Mouse (Mus musculus): ENCODE measurements around the gene Stxbp4. TPM values are rescaled to one million over a fixed set of nuclear protein-coding genes. Genes with fewer than 3 reads are reported as not detected.

Gene Stxbp4
- total RNA-seq (2015) = 1.7 and 2.6 TPM in 2 replicates
- 0.95 and 1.1 TPM in 2 replicates for total RNA-seq (2017)

GRCm38 (mm10) chr11:90637440-90638311 is at the start of gene Stxbp4, which contains the start of gene Cox11:
TSS of gene Stxbp4 (minus strand) at chr11:90638084.
TSS of gene Cox11 (plus strand) at chr11:90638173.
- peak; percentile 94 for ATAC-seq (ENCODE audit: poor library complexity, severe bottlenecking)

DNA sequence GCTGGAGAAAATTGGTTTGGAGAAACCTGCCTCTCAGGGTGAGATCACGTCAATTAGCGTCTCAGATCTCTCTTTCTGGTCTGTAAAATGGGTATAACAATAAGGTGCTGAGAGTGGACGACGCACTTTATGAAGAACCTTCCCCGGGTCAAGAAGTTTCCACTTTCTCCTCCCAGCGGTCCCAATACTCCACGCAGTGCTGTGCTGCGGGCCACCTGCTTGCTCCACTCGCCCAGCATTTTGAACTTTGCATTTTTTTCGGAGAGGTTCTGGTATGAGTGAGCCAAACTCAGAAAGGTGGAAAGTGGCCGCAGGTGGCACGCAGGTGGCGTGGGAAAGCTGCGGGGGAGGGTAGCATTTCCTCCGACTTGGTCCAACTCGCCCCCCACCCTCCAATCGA is 49.2 kb upstream of the Stxbp4 start:
- no peak for ATAC-seq (ENCODE audit: poor library complexity, severe bottlenecking)

DNA sequence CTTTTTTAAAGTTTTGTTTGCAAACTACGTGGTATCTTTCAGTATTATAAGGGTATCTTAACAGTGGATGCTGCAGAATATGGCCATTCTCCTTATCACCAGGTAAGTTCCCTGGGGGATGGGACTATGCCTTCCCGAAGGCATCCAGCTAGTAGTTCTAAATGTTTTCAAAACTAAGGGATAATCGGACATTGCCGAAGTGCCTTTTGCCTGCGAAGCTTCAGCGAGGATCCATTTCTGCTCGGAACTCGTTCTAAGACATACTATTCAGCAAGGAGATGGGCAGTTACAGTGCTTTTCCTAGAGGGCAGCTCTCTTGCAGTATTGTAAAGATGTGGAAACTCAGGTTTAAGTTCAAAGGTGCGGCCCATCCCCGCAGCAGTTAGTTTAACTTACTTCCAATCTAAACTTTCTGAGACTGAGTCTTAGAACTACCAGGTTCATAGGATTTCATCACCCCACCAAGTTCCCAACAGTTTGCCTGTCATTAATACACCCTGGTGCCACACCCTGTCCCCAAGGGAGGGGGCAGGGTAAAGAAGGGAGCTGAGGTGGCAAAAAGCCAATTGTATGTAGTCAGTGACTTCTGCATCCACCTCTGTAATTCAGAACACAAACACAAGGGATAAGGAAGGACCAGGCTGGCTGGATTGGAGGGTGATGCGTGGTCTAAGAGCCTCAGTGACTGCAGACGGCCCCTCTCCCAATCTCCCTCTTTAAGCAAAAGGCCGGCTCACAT is 48.6 kb upstream of the Stxbp4 start:
- ATAC-seq (ENCODE audit: poor library complexity, severe bottlenecking) = peak; percentile 53; the same call in 1 of the 2 replicates

DNA sequence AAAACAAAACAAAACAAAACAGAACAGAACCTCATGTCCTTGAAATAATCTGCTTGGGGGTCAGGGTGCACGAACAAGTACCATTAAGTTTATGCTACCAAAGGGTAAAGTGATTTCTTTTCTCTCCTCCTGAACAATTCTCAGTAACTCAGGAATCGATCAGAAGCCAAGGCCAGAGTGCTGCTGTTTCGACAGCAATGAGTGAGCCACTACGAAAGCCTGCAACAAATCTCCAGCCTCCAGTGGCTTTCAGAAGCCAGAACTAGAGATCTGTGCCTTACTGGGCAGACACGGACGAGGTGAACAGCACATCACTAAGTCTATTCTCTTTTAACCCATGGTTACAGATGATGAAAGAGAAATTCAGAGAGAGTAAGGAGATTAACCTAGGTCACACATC is 47.3 kb upstream of the Stxbp4 start:
- no peak for ATAC-seq (ENCODE audit: poor library complexity, severe bottlenecking)

- no peak for ATAC-seq (ENCODE audit: poor library complexity, severe bottlenecking)
These were observed 46.9 kb upstream of the Stxbp4 start for GRCm38 (mm10) chr11:90684765-90685164.

GRCm38 (mm10) chr11:90681171-90681570 is 43.3 kb upstream of the Stxbp4 start:
- no peak for ATAC-seq (ENCODE audit: poor library complexity, severe bottlenecking)

DNA sequence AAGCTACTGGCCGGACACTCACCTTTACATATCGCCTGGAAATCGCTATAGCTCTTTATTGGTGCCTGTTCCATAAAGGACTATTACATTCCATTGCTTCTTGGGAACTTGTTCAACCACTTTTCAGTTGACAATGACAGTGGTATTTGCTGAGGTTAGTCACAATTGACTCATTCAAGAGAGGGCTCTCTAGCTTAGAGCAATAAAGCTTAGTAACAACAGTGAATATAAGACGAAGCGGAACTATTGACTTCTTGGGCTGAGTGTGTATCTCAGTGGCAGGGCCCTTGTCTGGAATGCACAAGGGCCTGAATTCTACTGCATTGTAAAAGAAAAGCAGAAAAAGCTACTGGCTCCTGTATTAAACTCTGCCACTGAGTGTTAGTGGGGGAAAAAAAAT is 40.7 kb upstream of the Stxbp4 start:
- ATAC-seq (ENCODE audit: poor library complexity, severe bottlenecking) = no peak

GRCm38 (mm10) chr11:90677771-90678288 is 39.9 kb upstream of the Stxbp4 start:
- no peak for ATAC-seq (ENCODE audit: poor library complexity, severe bottlenecking)

GRCm38 (mm10) chr11:90677027-90677426 is 39.1 kb upstream of the Stxbp4 start:
- no peak for ATAC-seq (ENCODE audit: poor library complexity, severe bottlenecking)

DNA sequence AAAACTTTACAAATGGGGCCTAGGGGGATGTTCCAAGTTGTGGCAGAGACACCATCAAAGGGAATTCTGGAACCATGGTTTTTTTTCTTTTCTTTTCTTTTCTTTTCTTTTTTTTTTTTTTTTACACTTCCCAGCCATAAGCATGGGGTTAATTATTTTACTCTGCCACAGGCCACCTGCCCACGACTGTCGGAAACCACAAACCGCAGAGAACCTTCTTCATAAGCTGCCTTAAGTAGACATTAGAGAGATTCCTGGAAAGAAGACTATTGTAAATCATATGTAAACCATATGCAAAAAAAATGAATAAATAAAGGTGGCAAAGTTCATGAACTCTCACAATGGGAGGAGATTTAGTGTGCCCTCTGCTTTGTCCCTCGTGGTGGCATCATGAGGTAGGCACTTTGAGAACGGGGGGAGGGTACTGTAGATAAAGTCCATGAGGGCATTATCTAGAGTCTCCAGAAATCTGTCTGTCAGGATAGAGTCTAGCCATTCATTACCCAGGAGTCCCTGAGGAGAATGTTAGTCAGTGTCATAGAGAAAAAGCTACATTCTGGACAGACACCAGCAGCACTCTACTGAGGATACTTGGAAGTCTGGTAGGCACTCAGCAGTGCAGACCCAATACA is 37.7 kb upstream of the Stxbp4 start:
- peak; percentile 47; the same call in 1 of the 2 replicates for ATAC-seq (ENCODE audit: poor library complexity, severe bottlenecking)

DNA sequence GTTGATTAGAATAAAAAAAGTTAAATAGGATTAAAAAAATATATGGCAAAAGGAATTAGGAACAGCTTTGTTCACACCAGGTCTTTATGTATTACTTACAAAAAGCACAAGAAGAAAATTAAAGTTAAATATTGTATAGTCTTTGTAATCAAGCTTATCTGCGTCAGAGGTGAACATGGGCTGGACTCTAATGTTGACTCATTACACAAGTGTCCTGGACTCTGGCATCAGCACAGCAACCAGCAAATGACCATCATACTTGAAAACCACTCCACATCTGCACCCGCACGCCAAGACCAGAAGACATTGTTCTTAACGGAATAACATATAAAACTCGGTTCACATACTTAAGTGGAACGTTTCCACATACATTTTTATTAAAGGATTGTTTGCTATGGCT is 29.4 kb upstream of the Stxbp4 start:
- ATAC-seq (ENCODE audit: poor library complexity, severe bottlenecking) = no peak

DNA sequence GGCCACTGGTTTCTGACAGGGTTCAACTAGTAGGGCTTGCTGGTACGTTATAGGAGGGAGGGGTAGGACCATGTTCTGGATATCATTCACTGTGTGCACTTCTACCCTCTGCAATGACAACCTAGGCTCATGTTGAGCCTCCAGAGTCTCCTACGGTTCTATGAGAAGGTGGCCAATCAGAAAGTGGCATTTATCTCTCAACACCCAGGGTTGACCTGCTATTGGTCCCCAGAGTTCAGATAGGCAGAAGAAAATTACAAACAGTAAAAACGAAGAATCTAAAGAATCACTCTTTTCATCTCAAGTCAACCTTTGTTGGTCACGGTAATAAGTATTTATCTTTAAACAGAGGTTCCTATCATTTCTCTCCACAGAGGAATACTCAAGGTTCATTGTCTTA is 29.0 kb upstream of the Stxbp4 start:
- ATAC-seq (ENCODE audit: poor library complexity, severe bottlenecking) = no peak

GRCm38 (mm10) chr11:90666144-90666757 is 28.4 kb upstream of the Stxbp4 start:
- peak; percentile 23 for ATAC-seq (ENCODE audit: poor library complexity, severe bottlenecking)

- ATAC-seq (ENCODE audit: poor library complexity, severe bottlenecking) = no peak
These were observed 27.3 kb upstream of the Stxbp4 start for GRCm38 (mm10) chr11:90665161-90665560.

- ATAC-seq (ENCODE audit: poor library complexity, severe bottlenecking) = peak; percentile 49; the same call in 1 of the 2 replicates
These were observed 26.6 kb upstream of the Stxbp4 start for GRCm38 (mm10) chr11:90664345-90664986.

GRCm38 (mm10) chr11:90663618-90664297 is 25.9 kb upstream of the Stxbp4 start:
- ATAC-seq (ENCODE audit: poor library complexity, severe bottlenecking) = no peak

DNA sequence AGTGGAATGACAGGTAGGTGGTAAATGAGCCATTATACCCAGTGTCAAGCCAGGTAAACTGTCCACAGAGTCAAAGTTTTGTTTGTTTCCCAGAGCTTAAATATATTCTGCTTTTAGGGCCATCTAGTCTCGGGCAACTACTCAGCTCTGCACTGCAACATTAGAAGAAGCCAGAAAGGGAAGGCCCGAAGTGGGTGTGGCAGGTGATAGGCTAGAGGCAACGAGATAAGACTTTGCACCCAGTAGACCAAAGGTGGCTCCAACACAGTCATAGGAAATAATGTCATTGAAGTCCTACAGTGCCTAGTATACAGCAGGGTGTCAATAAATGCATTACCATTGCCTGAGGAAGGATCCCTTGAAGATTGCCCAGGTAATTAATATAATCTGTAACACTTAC is 25.2 kb upstream of the Stxbp4 start:
- no peak for ATAC-seq (ENCODE audit: poor library complexity, severe bottlenecking)

DNA sequence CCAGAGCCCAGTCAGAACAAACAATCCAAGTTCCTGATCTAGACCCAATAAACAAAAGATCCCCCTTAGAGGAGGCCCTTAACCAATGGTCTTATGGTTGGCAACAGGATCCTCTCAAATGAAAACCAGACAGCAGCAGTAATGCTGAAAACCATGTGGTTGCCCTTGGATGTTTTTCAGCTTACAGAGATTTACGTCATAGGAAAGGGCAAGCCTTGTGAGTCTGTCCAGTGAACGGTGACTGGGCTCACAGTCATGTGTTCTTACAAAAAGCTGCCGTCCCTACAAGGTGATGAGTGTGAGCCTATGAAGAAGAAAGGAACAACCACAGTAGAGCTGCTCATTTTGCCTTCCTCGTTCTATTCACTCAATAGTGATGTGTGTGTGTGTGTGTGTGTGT is 22.8 kb upstream of the Stxbp4 start:
- no peak for ATAC-seq (ENCODE audit: poor library complexity, severe bottlenecking)

DNA sequence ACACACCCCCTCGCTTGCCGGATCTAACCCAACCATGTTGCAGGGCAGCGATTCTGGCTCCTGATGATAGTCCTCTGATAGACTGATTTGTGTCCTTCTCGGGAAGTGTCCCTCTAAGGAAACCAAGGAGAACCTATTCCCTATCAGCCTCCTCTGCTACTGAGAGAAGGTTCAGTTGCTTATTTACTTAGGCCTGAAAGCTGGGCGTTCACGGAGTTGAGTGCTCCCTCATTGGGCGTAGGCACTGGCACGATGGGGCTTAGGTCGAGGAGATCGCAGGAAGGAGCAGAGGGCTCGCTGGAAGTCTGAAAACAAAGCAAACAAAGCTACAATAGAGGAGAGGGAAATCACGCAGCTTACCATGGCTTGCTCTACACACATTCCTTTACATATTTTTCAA is 19.6 kb upstream of the Stxbp4 start:
- ATAC-seq (ENCODE audit: poor library complexity, severe bottlenecking) = no peak

- ATAC-seq (ENCODE audit: poor library complexity, severe bottlenecking) = no peak
These were observed 14.7 kb upstream of the Stxbp4 start for GRCm38 (mm10) chr11:90652603-90653002.
